Mouse (Mus musculus) bone marrow, adult 2 months (tissue): ENCODE measurements at regions not wholly inside any gene's neighbourhood (a gene's known extent, or its start where the extent isn't known, plus 50 kb on each side); places are given as distances from the start of the nearest gene placed in this dataset.

ENCODE experiments used
- CTCF ChIP-seq: fragments of 200-500 bp; IDR thresholded peaks from 2 replicates; pipeline ENCODE4 v1.5.1; 2011; ENCODE audit warnings: low read length, control low read depth; ENCODE audit not compliant: control insufficient read depth, insufficient read depth
- POLR2A ChIP-seq: fragments of 200-500 bp; IDR thresholded peaks from 2 replicates; pipeline ENCODE4 v1.6.1; 2011; ENCODE audit warnings: low read depth, mild to moderate bottlenecking, control low read depth, low read length, borderline replicate concordance; ENCODE audit not compliant: control insufficient read depth

DNA sequence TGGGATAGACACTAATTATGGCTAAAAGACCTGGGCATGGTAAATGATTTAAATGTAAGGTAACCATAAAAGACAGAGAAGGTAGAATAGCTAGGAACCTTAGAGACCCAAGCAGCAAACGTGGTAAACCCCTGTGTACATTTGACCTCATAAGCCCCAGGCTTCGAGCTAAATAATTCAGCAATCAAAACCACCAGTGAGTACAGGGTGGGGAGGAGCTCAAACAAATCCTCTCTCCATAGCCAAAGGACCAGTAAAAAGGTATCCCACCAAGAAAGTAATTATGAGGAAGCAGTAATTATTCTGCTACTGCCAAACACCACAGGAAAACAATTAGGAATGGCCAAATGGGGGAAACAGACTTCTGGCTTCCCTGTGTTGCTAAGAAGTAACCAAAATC, 122.5 kb upstream of the Ogfrl1 start:
- TF ChIP-seq POLR2A (no peak), CTCF (no peak)
